Mouse (Mus musculus) megakaryocyte, adult 5-6 weeks (primary cell): Measurements from ENCODE around the gene U2af1l4. TPM values are rescaled to one million over a fixed set of nuclear protein-coding genes. Genes with fewer than 3 reads are reported as not detected.

Experiments
- ATAC-seq: 2 replicates; pipeline ENCODE4 v1.8.0; 2016; ENCODE audit warnings: mild to moderate bottlenecking, inconsistent platforms; ENCODE audit not compliant: poor library complexity, severe bottlenecking
- total RNA-seq, 2 experiments: library from RNA; stranded (forward) in 1 of 2; stranded (reverse) in 1 of 2; fragments of 153-499, 151-499 nt in 1 of 2; fragments of 221-1000, 200-1000 nt in 1 of 2; gene quantifications; 2 replicates each; pipeline versions ENCODE4 v1.2.3 to v1.2.4; 2015 to 2017

Gene U2af1l4
- total RNA-seq, 2 experiments from 2014 or later: 19.6 to 63.3 TPM

- peak; percentile 88 for ATAC-seq
Observed at GRCm38 (mm10) chr7:30607706-30608309, 44.7 kb downstream of the U2af1l4 start.

- no peak for ATAC-seq
Observed at GRCm38 (mm10) chr7:30608476-30608875, 45.4 kb downstream of the U2af1l4 start.

- ATAC-seq: no peak
Observed at GRCm38 (mm10) chr7:30610043-30610442, 46.9 kb downstream of the U2af1l4 start.

GRCm38 (mm10) chr7:30612654-30613402, 49.7 kb downstream of the U2af1l4 start, which contains the start of gene Upk1a:
Gene Upk1a (minus strand): TSS chr7:30612847.
- ATAC-seq: no peak

- ATAC-seq: peak; percentile 83
Observed at GRCm38 (mm10) chr7:30613529-30614112, 50.5 kb downstream of the U2af1l4 start.

GRCm38 (mm10) chr7:30614454-30614853, 51.4 kb downstream of the U2af1l4 start:
- ATAC-seq: peak; percentile 70

Other genes with a start within 250 kb of the U2af1l4 start
Only the 30 nearest of the 33 such genes appear.
- 0.11 TPM in 1 of 2 replicates, not detected in the other for gene Lrfn3, start 200.5 kb upstream of the U2af1l4 start, total RNA-seq (2015)
- gene Lrfn3, start 200.5 kb upstream of the U2af1l4 start, total RNA-seq (2017): not detected in 2 replicates
- 2,723 and 2,838 TPM in 2 replicates for gene Tyrobp, start 149.5 kb upstream of the U2af1l4 start, total RNA-seq (2015)
- gene Tyrobp, start 149.5 kb upstream of the U2af1l4 start, total RNA-seq (2017): 1,463 and 1,715 TPM in 2 replicates
- gene Hcst, start 143.4 kb upstream of the U2af1l4 start, total RNA-seq (2015): 45.8 and 47.6 TPM in 2 replicates
- 13.3 and 18.5 TPM in 2 replicates for gene Hcst, start 143.4 kb upstream of the U2af1l4 start, total RNA-seq (2017)
- gene Nfkbid, start 141.6 kb upstream of the U2af1l4 start, total RNA-seq (2015): 23.0 and 28.6 TPM in 2 replicates
- 13.3 and 17.2 TPM in 2 replicates for gene Nfkbid, start 141.6 kb upstream of the U2af1l4 start, total RNA-seq (2017)
- gene Aplp1, start 117.8 kb upstream of the U2af1l4 start, total RNA-seq (2015): 0.07 and 0.25 TPM in 2 replicates
- gene Aplp1, start 117.8 kb upstream of the U2af1l4 start, total RNA-seq (2017): 0.08 TPM in 1 of 2 replicates, not detected in the other
- gene Kirrel2, start 105.6 kb upstream of the U2af1l4 start, total RNA-seq (2015): not detected in 2 replicates
- gene Kirrel2, start 105.6 kb upstream of the U2af1l4 start, total RNA-seq (2017): 0.07 TPM in 1 of 2 replicates, not detected in the other
- gene Nphs1, start 105.0 kb upstream of the U2af1l4 start, total RNA-seq (2015): not detected in 2 replicates
- 0.29 TPM in 1 of 2 replicates, not detected in the other for gene Nphs1, start 105.0 kb upstream of the U2af1l4 start, total RNA-seq (2017)
- not detected in 2 replicates for gene Prodh2, start 69.7 kb upstream of the U2af1l4 start, total RNA-seq (2015)
- gene Prodh2, start 69.7 kb upstream of the U2af1l4 start, total RNA-seq (2017): not detected in 2 replicates
- 7.0 and 10.6 TPM in 2 replicates for gene Arhgap33, start 28.2 kb upstream of the U2af1l4 start, total RNA-seq (2015)
- 3.1 and 4.9 TPM in 2 replicates for gene Arhgap33, start 28.2 kb upstream of the U2af1l4 start, total RNA-seq (2017)
- 10.7 and 11.0 TPM in 2 replicates for gene Hspb6, start 11.1 kb upstream of the U2af1l4 start, total RNA-seq (2015)
- gene Hspb6, start 11.1 kb upstream of the U2af1l4 start, total RNA-seq (2017): 3.8 and 5.2 TPM in 2 replicates
- gene Proser3, start 11.0 kb upstream of the U2af1l4 start, total RNA-seq (2015): 3.6 and 6.6 TPM in 2 replicates
- gene Proser3, start 11.0 kb upstream of the U2af1l4 start, total RNA-seq (2017): 2.4 and 2.6 TPM in 2 replicates
- 54.7 and 64.1 TPM in 2 replicates for gene Lin37, start 3.5 kb upstream of the U2af1l4 start, total RNA-seq (2015)
- gene Lin37, start 3.5 kb upstream of the U2af1l4 start, total RNA-seq (2017): 13.0 and 22.4 TPM in 2 replicates
- 1.0 and 2.1 TPM in 2 replicates for gene Gm49396, start within 50 bp of the U2af1l4 start, total RNA-seq (2015)
- 3.6 and 3.8 TPM in 2 replicates for gene Gm49396, start within 50 bp of the U2af1l4 start, total RNA-seq (2017)
- gene Psenen, start 326 bp downstream of the U2af1l4 start, total RNA-seq (2015): 216 and 221 TPM in 2 replicates
- 154 and 162 TPM in 2 replicates for gene Psenen, start 326 bp downstream of the U2af1l4 start, total RNA-seq (2017)
- gene Igflr1, start 2.1 kb downstream of the U2af1l4 start, total RNA-seq (2015): 4.6 and 8.0 TPM in 2 replicates
- gene Igflr1, start 2.1 kb downstream of the U2af1l4 start, total RNA-seq (2017): not detected in 2 replicates
- 60.9 and 78.2 TPM in 2 replicates for gene Kmt2b, start 25.4 kb downstream of the U2af1l4 start, total RNA-seq (2015)
- 8.0 and 24.3 TPM in 2 replicates for gene Kmt2b, start 25.4 kb downstream of the U2af1l4 start, total RNA-seq (2017)
- 0.78 TPM in 1 of 2 replicates, not detected in the other for gene Zbtb32, start 35.6 kb downstream of the U2af1l4 start, total RNA-seq (2015)
- 2.0 and 2.9 TPM in 2 replicates for gene Zbtb32, start 35.6 kb downstream of the U2af1l4 start, total RNA-seq (2017)
- 0.60 TPM in 1 of 2 replicates, not detected in the other for gene Upk1a, start 49.5 kb downstream of the U2af1l4 start, total RNA-seq (2015)
- gene Upk1a, start 49.5 kb downstream of the U2af1l4 start, total RNA-seq (2017): not detected in 2 replicates
- 305 and 323 TPM in 2 replicates for gene Cox6b1, start 62.9 kb downstream of the U2af1l4 start, total RNA-seq (2015)
- gene Cox6b1, start 62.9 kb downstream of the U2af1l4 start, total RNA-seq (2017): 441 and 447 TPM in 2 replicates
- gene Etv2, start 72.6 kb downstream of the U2af1l4 start, total RNA-seq (2015): not detected in 2 replicates
- 0.59 TPM in 1 of 2 replicates, not detected in the other for gene Etv2, start 72.6 kb downstream of the U2af1l4 start, total RNA-seq (2017)
- 50.2 and 50.4 TPM in 2 replicates for gene Rbm42, start 87.0 kb downstream of the U2af1l4 start, total RNA-seq (2015)
- 41.3 and 46.6 TPM in 2 replicates for gene Rbm42, start 87.0 kb downstream of the U2af1l4 start, total RNA-seq (2017)
- 22.4 and 22.9 TPM in 2 replicates for gene Haus5, start 101.7 kb downstream of the U2af1l4 start, total RNA-seq (2015)
- 17.0 and 18.7 TPM in 2 replicates for gene Haus5, start 101.7 kb downstream of the U2af1l4 start, total RNA-seq (2017)
- gene Pmis2, start 108.3 kb downstream of the U2af1l4 start, total RNA-seq (2015): not detected in 2 replicates
- gene Pmis2, start 108.3 kb downstream of the U2af1l4 start, total RNA-seq (2017): not detected in 2 replicates
- gene 2200002J24Rik, start 135.6 kb downstream of the U2af1l4 start, total RNA-seq (2015): not detected in 2 replicates
- not detected in 2 replicates for gene 2200002J24Rik, start 135.6 kb downstream of the U2af1l4 start, total RNA-seq (2017)
- gene Atp4a, start 148.9 kb downstream of the U2af1l4 start, total RNA-seq (2015): 0.71 and 1.3 TPM in 2 replicates
- gene Atp4a, start 148.9 kb downstream of the U2af1l4 start, total RNA-seq (2017): 0.04 TPM in 1 of 2 replicates, not detected in the other
- 86.7 and 96.5 TPM in 2 replicates for gene Tmem147, start 166.2 kb downstream of the U2af1l4 start, total RNA-seq (2015)
- 27.8 and 31.4 TPM in 2 replicates for gene Tmem147, start 166.2 kb downstream of the U2af1l4 start, total RNA-seq (2017)
- gene Gapdhs, start 180.4 kb downstream of the U2af1l4 start, total RNA-seq (2015): not detected in 2 replicates
- gene Gapdhs, start 180.4 kb downstream of the U2af1l4 start, total RNA-seq (2017): not detected in 2 replicates
- 0.22 and 3.2 TPM in 2 replicates for gene Sbsn, start 188.2 kb downstream of the U2af1l4 start, total RNA-seq (2015)
- gene Sbsn, start 188.2 kb downstream of the U2af1l4 start, total RNA-seq (2017): 0.49 and 0.88 TPM in 2 replicates
- 15.1 and 17.1 TPM in 2 replicates for gene Dmkn, start 200.5 kb downstream of the U2af1l4 start, total RNA-seq (2015)
- 24.6 and 25.7 TPM in 2 replicates for gene Dmkn, start 200.5 kb downstream of the U2af1l4 start, total RNA-seq (2017)
- not detected in 2 replicates for gene Krtdap, start 224.6 kb downstream of the U2af1l4 start, total RNA-seq (2015)
- not detected in 2 replicates for gene Krtdap, start 224.6 kb downstream of the U2af1l4 start, total RNA-seq (2017)